Mouse (Mus musculus) kidney, embryonic 14.5 days (tissue): ENCODE results near the gene Wdr45b. TPM values are rescaled to one million over a fixed set of nuclear protein-coding genes. Genes with fewer than 3 reads are reported as not detected.

Source experiments
- ATAC-seq: fragments of 200-750 bp; cut with Nextera tagmentation; 2 replicates; pipeline ENCODE4 v1.8.0; 2017; ENCODE audit warnings: moderate number of reproducible peaks, mild to moderate bottlenecking, moderate TSS enrichment, moderate library complexity; ENCODE audit not compliant: low FRiP score, low TSS enrichment
- H3K27ac ChIP-seq: fragments of 300-500 bp; sonication (generic); 2 replicates; pipeline ENCODE4 v1.5.1; 2014; ENCODE audit warnings: low read depth, mild to moderate bottlenecking, low read length, moderate library complexity, mixed read lengths
- H3K27me3 ChIP-seq: fragments of 300-500 bp; sonication (generic); 2 replicates; pipeline ENCODE4 v1.6.1; 2014; ENCODE audit warnings: mild to moderate bottlenecking, low read length; ENCODE audit not compliant: control insufficient read depth, insufficient read depth
- H3K36me3 ChIP-seq: fragments of 300-500 bp; sonication (generic); 2 replicates; pipeline ENCODE4 v1.6.1; 2014; ENCODE audit warnings: low read length, mixed read lengths; ENCODE audit not compliant: control insufficient read depth, insufficient read depth
- H3K4me1 ChIP-seq: fragments of 300-500 bp; sonication (generic); 2 replicates; pipeline ENCODE4 v1.6.1; 2014; ENCODE audit warnings: low read length, mixed read lengths; ENCODE audit not compliant: control insufficient read depth, insufficient read depth
- H3K4me2 ChIP-seq: fragments of 300-500 bp; sonication (generic); replicated peaks from 2 replicates; pipeline ENCODE4 v1.6.1; 2014; ENCODE audit warnings: low read depth, mild to moderate bottlenecking, low read length
- H3K4me3 ChIP-seq: fragments of 300-500 bp; sonication (generic); 2 replicates; pipeline ENCODE4 v1.5.1; 2014; ENCODE audit warnings: mild to moderate bottlenecking, low read length
- H3K9ac ChIP-seq: fragments of 300-500 bp; sonication (generic); 2 replicates; pipeline ENCODE4 v1.6.1; 2014; ENCODE audit warnings: low read depth, mild to moderate bottlenecking, low read length, moderate library complexity
- H3K9me3 ChIP-seq: fragments of 300-500 bp; sonication (generic); 2 replicates; pipeline ENCODE4 v1.6.1; 2016; ENCODE audit warnings: low read length; ENCODE audit not compliant: control insufficient read depth
- WGBS: fragments of 180-500 bp; shearing (Covaris S2); extraction: QIAGEN DNeasy Blood & Tissue Kit; methylation state at CpG from one replicate; pipeline ENCODE4 v1.1.7; 2014; 5-methylcytosine and 5-hydroxymethylcytosine counted together
- polyA plus RNA-seq: library from polyadenylated mRNA; unstranded; fragments of >200 nt; fragmentation: Nextera tagmentation; extraction: Ambion mirVana; gene quantifications from 2 replicates; pipeline ENCODE4 v1.2.1, GENCODE M21; 2014

Gene Wdr45b
- 84.5 and 101 TPM in 2 replicates for polyA plus RNA-seq

GRCm38 (mm10) chr11:121354091-121354707 lies at the start of gene Wdr45b:
Gene Wdr45b, minus strand, starts transcription at chr11:121354445.
- Histone ChIP-seq H3K27me3 (no peaks in the 10 kb centered on the region), H3K27ac (peak within 1 kb of the TSS; percentile 83)
- under 1% methylated on average over 66 of the region's 69 CpGs for WGBS

GRCm38 (mm10) chr11:121392405-121392804 lies 38.2 kb upstream of the Wdr45b start:
- no peaks in the 10 kb centered on the region for H3K36me3 ChIP-seq
- no peaks in the 10 kb centered on the region for H3K27me3 ChIP-seq
- no peak overlapping the region for H3K4me3 ChIP-seq
- no peak overlapping the region for H3K4me2 ChIP-seq
- no peaks in the 10 kb centered on the region for H3K9me3 ChIP-seq
- ATAC-seq, result no peak
- H3K27ac ChIP-seq, result no peak overlapping the region
- H3K4me1 ChIP-seq, result no peaks in the 10 kb centered on the region
- H3K9ac ChIP-seq, result no peak overlapping the region
- WGBS, result 86% methylated on average over 3 of the region's 3 CpGs

More at GRCm38 (mm10) chr11:121354091-121354707, at the start of gene Wdr45b:
- ATAC-seq, result peak; percentile 97
- H3K4me2 ChIP-seq, result peak within 1 kb of the TSS; percentile 90
- no peaks in the 10 kb centered on the region for H3K9me3 ChIP-seq
- H3K4me3 ChIP-seq, result peak within 1 kb of the TSS; percentile 97
- peaks cover 2% of the 10 kb centered on the region; the same call in 1 of the 2 replicates for H3K36me3 ChIP-seq
- H3K4me1 ChIP-seq, result peaks cover 14% of the 10 kb centered on the region; the same call in 1 of the 2 replicates
- peak within 1 kb of the TSS; percentile 95 for H3K9ac ChIP-seq

DNA sequence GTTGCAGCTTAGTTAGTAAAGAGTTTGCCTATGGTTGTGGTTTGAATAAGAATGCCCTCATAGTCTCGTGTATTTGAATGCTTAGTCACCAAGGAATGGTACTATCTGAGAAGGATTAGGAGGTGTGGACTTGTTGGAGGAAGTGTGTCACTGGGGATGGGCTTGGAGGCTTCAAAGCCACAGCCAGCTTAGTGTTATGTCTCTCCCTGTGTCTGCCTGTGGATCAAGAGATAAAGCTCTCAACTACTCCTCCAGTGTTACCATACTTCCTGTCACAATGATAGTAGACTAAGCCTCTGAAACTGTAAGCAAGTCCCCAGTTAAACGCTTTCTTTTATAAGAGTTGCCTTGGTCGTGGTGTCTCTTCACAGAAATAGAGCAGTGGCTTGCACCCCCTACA lies 36.5 kb upstream of the Wdr45b start:
- no peak overlapping the region for H3K27ac ChIP-seq
- no peak overlapping the region for H3K9ac ChIP-seq
- no peaks in the 10 kb centered on the region; the same call in 1 of the 2 replicates for H3K27me3 ChIP-seq
- H3K4me1 ChIP-seq, result no peaks in the 10 kb centered on the region
- no peaks in the 10 kb centered on the region for H3K9me3 ChIP-seq
- H3K36me3 ChIP-seq, result no peaks in the 10 kb centered on the region
- no peak for ATAC-seq
- no peak overlapping the region for H3K4me3 ChIP-seq
- no peak overlapping the region for H3K4me2 ChIP-seq
- 69% methylated on average over 3 of the region's 3 CpGs for WGBS

DNA sequence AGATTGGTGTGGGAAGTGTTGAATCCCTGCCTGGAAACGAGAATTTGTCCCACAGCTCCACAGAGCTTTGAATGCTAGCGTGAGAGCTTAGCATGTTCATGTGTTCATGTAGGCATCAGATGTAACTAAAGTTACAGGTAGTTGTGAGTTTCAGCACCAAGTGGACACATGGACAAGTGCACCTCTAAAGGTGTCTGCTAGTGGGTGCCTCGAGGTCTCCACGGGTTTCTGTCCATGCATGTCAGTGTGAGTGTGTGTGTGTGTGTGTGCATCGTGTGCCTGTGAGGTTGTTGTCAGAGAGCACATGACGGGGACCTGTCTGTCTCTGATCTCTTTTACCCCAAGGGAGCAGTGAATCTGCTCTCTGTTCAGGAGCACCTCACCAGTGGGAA lies 34.3 kb upstream of the Wdr45b start:
- Histone ChIP-seq H3K9me3 (no peaks in the 10 kb centered on the region), H3K36me3 (no peaks in the 10 kb centered on the region), H3K4me2 (peak overlapping the region; percentile 93), H3K4me3 (no peak overlapping the region), H3K4me1 (no peaks in the 10 kb centered on the region), H3K9ac (no peak overlapping the region), H3K27me3 (no peaks in the 10 kb centered on the region; the same call in 1 of the 2 replicates), H3K27ac (no peak overlapping the region)
- WGBS, result 8% methylated on average over 6 of the region's 6 CpGs
- peak; percentile 8; the same call in 1 of the 2 replicates for ATAC-seq

DNA sequence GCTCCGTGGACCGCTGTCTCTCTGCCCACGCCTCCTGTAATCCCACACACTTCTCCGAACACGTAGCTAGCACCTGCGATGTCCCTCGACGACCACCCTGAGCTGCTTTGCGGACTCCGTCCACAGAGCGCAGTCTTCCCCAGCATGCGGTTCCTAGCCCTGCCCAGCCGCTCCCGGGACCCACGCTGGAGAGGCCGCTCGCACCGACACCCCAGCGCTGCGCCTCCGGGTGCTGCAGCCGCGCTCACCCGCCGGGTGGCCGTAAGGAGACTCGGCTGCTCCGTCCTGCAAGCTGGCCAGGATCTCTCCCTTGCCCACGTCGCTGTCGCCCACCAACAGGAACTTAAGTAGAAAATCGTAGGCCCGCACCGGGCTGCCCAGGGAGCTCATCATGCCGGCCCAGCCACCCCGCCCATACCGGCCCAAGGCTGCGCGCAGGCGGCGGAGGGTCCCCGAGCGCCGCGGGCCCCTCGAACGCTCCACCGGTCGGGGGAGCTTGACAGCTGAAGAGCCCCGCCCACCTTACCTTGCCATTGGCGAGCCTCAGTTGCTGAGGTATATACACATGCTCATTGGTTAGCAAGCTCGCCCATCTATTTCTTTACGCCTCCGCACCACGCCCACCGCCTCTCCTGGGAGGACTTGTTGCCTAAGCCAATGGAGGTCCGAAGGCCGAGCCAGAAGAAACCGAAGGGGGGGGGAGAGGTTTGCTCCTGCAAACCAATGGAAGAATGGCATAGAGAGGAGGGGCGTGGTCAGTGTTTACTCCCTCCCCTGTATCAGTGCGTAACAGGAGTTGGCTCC lies 33.7 kb upstream of the Wdr45b start, which contains the start of gene Rab40b:
TSS of gene Rab40b (minus strand) at position 502 of the 804 bp plus-strand sequence.
- H3K36me3 ChIP-seq, result no peaks in the 10 kb centered on the region
- peak; percentile 99 for ATAC-seq
- WGBS, result 1% methylated on average over 61 of the region's 61 CpGs
- no peaks in the 10 kb centered on the region for H3K4me1 ChIP-seq
- peak within 1 kb of the TSS; percentile 56 for H3K4me3 ChIP-seq
- H3K27ac ChIP-seq, result no peak within 1 kb of the TSS
- no peaks in the 10 kb centered on the region for H3K9me3 ChIP-seq
- H3K4me2 ChIP-seq, result peak within 1 kb of the TSS; percentile 93
- peak within 1 kb of the TSS; percentile 63 for H3K9ac ChIP-seq
- H3K27me3 ChIP-seq, result no peaks in the 10 kb centered on the region; the same call in 1 of the 2 replicates

DNA sequence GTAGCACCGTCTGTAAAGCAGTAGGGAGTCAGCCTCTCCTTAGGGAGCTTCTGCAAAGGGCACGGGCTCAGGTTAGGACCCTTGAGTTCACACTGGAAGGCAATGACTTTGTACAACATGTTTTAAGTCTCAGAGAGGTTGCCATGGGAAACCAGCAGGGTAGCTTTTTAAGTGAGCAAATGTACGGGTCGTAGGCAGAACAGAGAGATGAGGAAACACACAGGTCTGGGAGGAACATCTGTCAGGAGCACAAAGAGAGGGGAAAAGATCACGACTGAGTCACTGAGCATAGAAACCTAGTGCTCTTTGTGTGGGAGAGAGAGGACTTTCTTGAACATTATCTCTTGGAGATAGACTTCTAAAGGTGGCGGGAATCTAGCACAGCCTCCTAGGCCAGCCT lies 26.0 kb upstream of the Wdr45b start:
- Histone ChIP-seq H3K4me1 (no peaks in the 10 kb centered on the region), H3K4me2 (no peak overlapping the region), H3K9ac (no peak overlapping the region), H3K36me3 (no peaks in the 10 kb centered on the region), H3K27me3 (no peaks in the 10 kb centered on the region), H3K27ac (no peak overlapping the region), H3K4me3 (no peak overlapping the region), H3K9me3 (no peaks in the 10 kb centered on the region)
- no peak for ATAC-seq
- 61% methylated on average over 6 of the region's 6 CpGs for WGBS

DNA sequence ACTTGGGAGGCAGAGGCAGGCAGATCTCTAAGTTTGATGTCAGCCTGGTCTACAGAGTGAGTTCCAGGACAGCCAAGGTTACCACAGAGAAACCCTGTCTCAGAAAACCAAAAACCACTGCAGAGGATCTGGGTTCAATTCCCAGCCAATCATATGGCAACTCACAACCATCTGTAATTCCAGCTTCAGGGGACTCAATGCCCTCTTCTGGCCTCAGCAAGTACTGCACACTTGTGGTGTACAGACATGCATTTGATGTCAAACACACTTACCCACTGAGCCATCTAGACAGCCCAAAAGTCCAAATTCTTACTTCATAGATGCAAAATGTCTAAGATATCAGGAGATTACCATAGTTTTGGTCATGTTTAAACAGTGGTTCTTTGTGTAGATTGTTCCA lies 24.4 kb upstream of the Wdr45b start:
- no peak for ATAC-seq
- H3K9ac ChIP-seq, result no peak overlapping the region
- no peaks in the 10 kb centered on the region for H3K9me3 ChIP-seq
- no peak overlapping the region for H3K4me2 ChIP-seq
- no peak overlapping the region for H3K27ac ChIP-seq
- H3K27me3 ChIP-seq, result no peaks in the 10 kb centered on the region
- no peaks in the 10 kb centered on the region for H3K4me1 ChIP-seq
- H3K36me3 ChIP-seq, result no peaks in the 10 kb centered on the region
- H3K4me3 ChIP-seq, result no peak overlapping the region

- no peak overlapping the region for H3K27ac ChIP-seq
- H3K27me3 ChIP-seq, result no peaks in the 10 kb centered on the region
- H3K4me1 ChIP-seq, result no peaks in the 10 kb centered on the region
- no peaks in the 10 kb centered on the region for H3K9me3 ChIP-seq
- no peak overlapping the region for H3K9ac ChIP-seq
- H3K36me3 ChIP-seq, result no peaks in the 10 kb centered on the region
- 68% methylated on average over 6 of the region's 6 CpGs for WGBS
- H3K4me2 ChIP-seq, result no peak overlapping the region
- ATAC-seq, result no peak
- no peak overlapping the region for H3K4me3 ChIP-seq
Observed at GRCm38 (mm10) chr11:121373305-121373704, 19.1 kb upstream of the Wdr45b start.
